Mouse (Mus musculus) heart, postnatal 0 days (tissue): ENCODE results near the gene Irf5.

Experiments used
- CTCF ChIP-seq: IDR thresholded peaks from 2 replicates; pipeline ENCODE4 v1.5.1; 2016; ENCODE audit warnings: antibody characterized with exemption, control low read depth, low read depth
- EP300 ChIP-seq: IDR thresholded peaks from 2 replicates; pipeline ENCODE4 v1.6.1; 2016; ENCODE audit warnings: antibody characterized with exemption, low read depth

DNA sequence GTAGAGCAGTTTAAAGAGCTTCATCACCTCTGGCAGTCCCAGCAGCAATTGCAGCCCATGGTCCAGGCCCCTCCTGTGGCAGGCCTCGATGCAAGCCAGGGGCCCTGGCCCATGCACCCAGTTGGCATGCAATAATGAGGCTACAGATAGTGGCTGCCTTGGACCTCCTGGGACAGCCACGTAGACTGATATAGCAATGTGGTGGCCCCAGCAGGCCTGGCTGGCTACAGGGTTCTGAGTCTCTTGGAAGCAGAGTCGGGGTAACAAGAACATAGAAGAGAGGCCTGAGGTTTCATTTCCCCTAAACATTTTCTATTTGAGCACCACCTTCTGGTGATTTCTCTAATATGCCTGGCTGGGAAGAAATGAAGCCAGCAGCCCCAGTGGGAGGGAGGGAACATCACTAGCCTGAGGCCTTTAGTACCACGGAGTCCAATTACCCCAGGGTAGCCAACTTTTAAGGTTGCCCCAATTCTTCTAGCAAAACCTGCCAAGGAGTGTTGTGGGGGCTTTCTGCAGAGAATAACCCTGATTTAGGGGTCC, 10.3 kb downstream of the Irf5 start:
- TF ChIP-seq EP300, result no peak
- TF ChIP-seq CTCF, result peak; percentile 23
